Mouse (Mus musculus): Measurements from ENCODE around the gene Pros1.

GRCm38 (mm10) chr16:62860140-62860539, 6.0 kb downstream of the Pros1 start:
- TF ChIP-seq POLR2A (IDR thresholded peaks at IDR 0.05; ENCODE audit: low read depth, low read length): no peak
- TF ChIP-seq CTCF (IDR thresholded peaks at IDR 0.05; ENCODE audit: extremely low read depth, insufficient read length, insufficient replicate concordance, low read depth, low read length): no peak

Measured in small intestine, adult 2 months (tissue).